Mouse (Mus musculus) liver, embryonic 14 days (tissue): ENCODE measurements around the gene Nags. TPM values are rescaled to one million over a fixed set of nuclear protein-coding genes. Genes with fewer than 3 reads are reported as not detected.

Experiments used
- polyA plus RNA-seq: library from polyadenylated mRNA; depleted of rRNA; stranded (reverse); fragments of >200 nt; gene quantifications from 2 replicates; pipeline ENCODE4 v1.2.3, GENCODE M21; 2012; rRNA removed

Nags gene
- polyA plus RNA-seq: 9.0 and 10.4 TPM in 2 replicates

GRCm38 (mm10) chr11:102145471-102146001 is at the start of gene Nags:
Gene Nags, plus strand, starts transcription at chr11:102145513.

DNA sequence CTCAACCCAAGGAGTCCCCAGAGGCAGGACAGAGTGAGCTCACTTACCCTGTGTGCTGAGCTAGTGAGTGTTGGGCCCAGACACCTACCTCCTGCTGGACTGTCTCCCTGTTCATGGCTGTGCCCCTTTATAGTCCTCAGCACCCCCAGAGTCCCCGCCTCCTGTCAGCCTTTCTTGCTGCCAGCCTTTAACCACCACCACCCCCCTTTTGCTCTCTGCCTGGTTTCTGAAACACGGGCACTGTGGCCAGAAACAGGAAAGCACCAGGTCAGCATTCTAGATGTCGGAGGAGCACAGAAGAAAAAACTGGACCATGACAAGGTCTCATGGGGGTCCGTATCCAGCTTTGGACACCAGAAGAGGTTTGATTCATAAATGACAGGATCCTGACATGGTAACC is 44.1 kb upstream of the Nags start, which contains the start of gene Ppy:
Gene Ppy (minus strand): TSS at position 101 of the 400 bp plus-strand sequence.

GRCm38 (mm10) chr11:102107732-102108131 is 37.6 kb upstream of the Nags start, which contains the start of gene Pyy:
Gene Pyy, minus strand, starts transcription at chr11:102107832.

GRCm38 (mm10) chr11:102156039-102156785 is 10.9 kb downstream of the Nags start, which contains the start of gene Tmem101:
Gene Tmem101, minus strand, starts transcription at chr11:102156404.

GRCm38 (mm10) chr11:102184646-102185495 is 39.6 kb downstream of the Nags start, which contains the start of gene Lsm12:
Gene Lsm12, minus strand, starts transcription at chr11:102185296.

DNA sequence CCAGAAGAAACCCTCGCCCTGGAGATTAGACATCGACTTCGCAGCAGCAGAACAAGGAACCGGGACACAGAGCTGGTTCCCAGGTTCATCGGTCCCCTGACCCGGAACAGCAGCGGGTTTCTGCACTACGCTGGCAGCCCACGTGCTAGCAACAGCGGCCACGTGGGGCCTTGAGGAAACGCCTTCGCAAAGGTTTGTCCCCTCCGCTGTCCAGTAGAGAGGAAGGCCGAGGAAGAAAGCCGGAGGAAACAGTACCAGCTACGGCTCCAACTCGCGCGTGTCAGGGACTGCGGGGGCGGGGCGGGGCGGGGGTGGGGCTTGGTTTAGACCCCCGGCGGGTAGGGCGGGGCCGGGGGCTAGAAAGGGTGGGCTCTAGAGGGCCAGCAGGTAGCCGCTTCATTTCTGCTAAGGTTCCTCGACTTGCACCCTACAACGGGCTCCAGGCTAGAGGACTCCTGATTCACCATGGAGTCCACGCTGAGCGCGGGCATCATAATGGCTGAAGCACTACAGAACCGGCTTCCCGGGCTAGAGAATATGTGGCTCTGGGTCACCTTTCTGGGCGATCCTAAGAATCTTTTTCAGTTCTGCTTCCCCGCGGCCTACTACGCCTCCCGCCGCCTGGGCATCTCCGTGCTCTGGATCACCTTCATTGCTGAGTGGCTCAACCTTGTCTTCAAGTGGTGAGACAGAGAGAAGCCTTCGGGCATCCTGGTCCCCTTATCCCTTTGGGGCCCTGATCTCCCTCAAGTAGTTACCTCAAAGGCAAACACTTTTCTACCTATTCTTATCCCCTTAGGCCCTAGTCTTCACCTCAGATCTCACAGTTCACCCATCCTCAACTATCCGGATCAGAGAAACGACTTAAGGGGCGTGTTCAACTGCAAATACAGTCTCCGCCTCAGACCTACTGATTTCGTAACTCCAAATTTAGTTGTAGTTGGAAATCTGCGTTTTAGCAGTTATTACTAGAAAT is 44.4 kb downstream of the Nags start, which contains the start of gene G6pc3:
Gene G6pc3 (plus strand): TSS at position 160 of the 976 bp plus-strand sequence.

Other genes with a start within 250 kb of the Nags start
- 0.07 and 0.09 TPM in 2 replicates for gene Sost, start 178.5 kb upstream of the Nags start, polyA plus RNA-seq
- gene Cfap97d1, start 161.2 kb upstream of the Nags start, polyA plus RNA-seq: not detected in 2 replicates
- gene Dusp3, start 158.5 kb upstream of the Nags start, polyA plus RNA-seq: 4.1 and 4.3 TPM in 2 replicates
- 0.27 and 0.40 TPM in 2 replicates for gene Mpp3, start 117.1 kb upstream of the Nags start, polyA plus RNA-seq
- 0.37 and 0.38 TPM in 2 replicates for gene Cd300lg, start 104.0 kb upstream of the Nags start, polyA plus RNA-seq
- 10.6 and 12.5 TPM in 2 replicates for gene Mpp2, start 57.0 kb upstream of the Nags start, polyA plus RNA-seq
- gene Ppy, start 44.2 kb upstream of the Nags start, polyA plus RNA-seq: not detected in 2 replicates
- gene Pyy, start 37.7 kb upstream of the Nags start, polyA plus RNA-seq: 0.43 TPM in 1 of 2 replicates, not detected in the other
- gene Tmem101, start 10.9 kb downstream of the Nags start, polyA plus RNA-seq: 8.1 and 10.1 TPM in 2 replicates
- gene Lsm12, start 39.8 kb downstream of the Nags start, polyA plus RNA-seq: 15.8 and 18.5 TPM in 2 replicates
- 11.3 and 12.4 TPM in 2 replicates for gene G6pc3, start 44.1 kb downstream of the Nags start, polyA plus RNA-seq
- gene Hdac5, start 84.7 kb downstream of the Nags start, polyA plus RNA-seq: 7.8 and 8.7 TPM in 2 replicates
- 8.9 and 10.8 TPM in 2 replicates for gene BC030867, start 103.4 kb downstream of the Nags start, polyA plus RNA-seq
- gene Asb16, start 123.2 kb downstream of the Nags start, polyA plus RNA-seq: 0.35 and 0.44 TPM in 2 replicates
- gene Tmub2, start 139.4 kb downstream of the Nags start, polyA plus RNA-seq: 17.8 and 20.8 TPM in 2 replicates
- 9.7 and 11.9 TPM in 2 replicates for gene Atxn7l3, start 151.1 kb downstream of the Nags start, polyA plus RNA-seq
- gene Ubtf, start 174.2 kb downstream of the Nags start, polyA plus RNA-seq: 37.1 and 39.9 TPM in 2 replicates
- gene Slc4a1, start 220.7 kb downstream of the Nags start, polyA plus RNA-seq: 475 and 571 TPM in 2 replicates
- 0.87 and 1.2 TPM in 2 replicates for gene Rundc3a, start 247.9 kb downstream of the Nags start, polyA plus RNA-seq